Mouse (Mus musculus) bone marrow macrophage, adult 2 months (primary cell): ENCODE measurements at regions not wholly inside any gene's neighbourhood (a gene's known extent, or its start where the extent isn't known, plus 50 kb on each side); places are given as distances from the start of the nearest gene placed in this dataset.

Source experiments
- H3K27ac ChIP-seq: 2 replicates; pipeline ENCODE4 v1.5.1; 2012; ENCODE audit warnings: low read depth, low read length; ENCODE audit not compliant: insufficient read depth
- H3K4me1 ChIP-seq: 2 replicates; pipeline ENCODE4 v1.6.1; 2012; ENCODE audit warnings: low read length; ENCODE audit not compliant: control insufficient read depth, insufficient read depth
- H3K4me3 ChIP-seq: 2 replicates; pipeline ENCODE4 v1.5.1; 2012; ENCODE audit warnings: mild to moderate bottlenecking, low read length, moderate library complexity; ENCODE audit not compliant: insufficient read depth
- CTCF ChIP-seq: IDR thresholded peaks from 2 replicates; pipeline ENCODE4 v1.5.1; 2012; ENCODE audit warnings: low read depth, mild to moderate bottlenecking, low read length, moderate library complexity
- POLR2A ChIP-seq: IDR thresholded peaks from 2 replicates; pipeline ENCODE4 v1.6.1; 2012; ENCODE audit warnings: mild to moderate bottlenecking, low read depth, low read length, borderline replicate concordance

DNA sequence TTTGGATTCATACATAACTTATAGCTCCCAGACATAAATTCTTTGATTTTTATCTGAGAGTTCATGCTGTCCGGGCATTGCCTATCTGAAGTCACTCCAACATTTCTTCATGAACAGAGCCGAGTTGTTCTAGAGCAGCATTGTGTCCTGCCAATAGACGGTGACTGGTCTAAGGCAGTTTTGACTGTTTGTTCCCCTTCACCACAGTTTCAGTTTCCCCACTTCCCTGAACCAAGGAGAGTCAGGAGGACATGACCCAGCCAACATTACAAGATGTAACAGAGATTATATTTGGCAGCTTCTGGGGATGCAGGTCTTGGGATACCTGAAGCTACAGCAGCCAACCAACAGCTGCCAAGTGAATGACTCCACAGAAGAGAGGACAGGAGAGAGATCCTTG, 154.0 kb upstream of the Arid1b start:
- no peak overlapping the region for H3K27ac ChIP-seq
- no peaks in the 10 kb centered on the region for H3K4me1 ChIP-seq
- no peak for TF ChIP-seq POLR2A
- no peak for TF ChIP-seq CTCF
- no peak overlapping the region for H3K4me3 ChIP-seq

- TF ChIP-seq CTCF (no peak), POLR2A (no peak)
- Histone ChIP-seq H3K27ac (no peak overlapping the region), H3K4me1 (no peaks in the 10 kb centered on the region), H3K4me3 (no peak overlapping the region)
These were observed 135.8 kb upstream of the Arid1b start for GRCm38 (mm10) chr17:4858304-4858703.

DNA sequence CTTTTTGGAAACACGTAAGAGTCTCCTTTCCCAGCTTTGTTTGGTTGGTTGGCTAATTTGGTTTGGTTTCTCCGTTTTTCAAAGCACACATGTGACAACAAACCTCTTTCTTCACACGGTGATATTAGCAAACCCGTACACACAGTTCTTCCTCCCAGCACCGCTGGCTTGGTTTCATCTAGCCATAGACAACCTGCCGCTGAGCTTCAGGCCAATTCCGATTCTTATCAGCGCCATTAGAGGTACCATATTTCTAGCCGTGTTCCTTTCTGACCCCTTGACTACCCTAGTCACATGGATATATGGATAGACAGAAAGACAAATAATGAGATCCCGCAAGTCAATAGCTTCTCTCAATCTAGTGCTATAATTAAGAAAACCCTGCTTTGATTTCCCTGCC, 129.2 kb upstream of the Arid1b start:
- Histone ChIP-seq H3K4me1 (no peaks in the 10 kb centered on the region), H3K27ac (no peak overlapping the region), H3K4me3 (no peak overlapping the region)
- TF ChIP-seq CTCF (no peak), POLR2A (no peak)

- Histone ChIP-seq H3K27ac (no peak overlapping the region), H3K4me1 (no peaks in the 10 kb centered on the region), H3K4me3 (no peak overlapping the region)
- TF ChIP-seq POLR2A (no peak), CTCF (no peak)
These were observed 128.5 kb upstream of the Arid1b start for GRCm38 (mm10) chr17:4865621-4866020.

DNA sequence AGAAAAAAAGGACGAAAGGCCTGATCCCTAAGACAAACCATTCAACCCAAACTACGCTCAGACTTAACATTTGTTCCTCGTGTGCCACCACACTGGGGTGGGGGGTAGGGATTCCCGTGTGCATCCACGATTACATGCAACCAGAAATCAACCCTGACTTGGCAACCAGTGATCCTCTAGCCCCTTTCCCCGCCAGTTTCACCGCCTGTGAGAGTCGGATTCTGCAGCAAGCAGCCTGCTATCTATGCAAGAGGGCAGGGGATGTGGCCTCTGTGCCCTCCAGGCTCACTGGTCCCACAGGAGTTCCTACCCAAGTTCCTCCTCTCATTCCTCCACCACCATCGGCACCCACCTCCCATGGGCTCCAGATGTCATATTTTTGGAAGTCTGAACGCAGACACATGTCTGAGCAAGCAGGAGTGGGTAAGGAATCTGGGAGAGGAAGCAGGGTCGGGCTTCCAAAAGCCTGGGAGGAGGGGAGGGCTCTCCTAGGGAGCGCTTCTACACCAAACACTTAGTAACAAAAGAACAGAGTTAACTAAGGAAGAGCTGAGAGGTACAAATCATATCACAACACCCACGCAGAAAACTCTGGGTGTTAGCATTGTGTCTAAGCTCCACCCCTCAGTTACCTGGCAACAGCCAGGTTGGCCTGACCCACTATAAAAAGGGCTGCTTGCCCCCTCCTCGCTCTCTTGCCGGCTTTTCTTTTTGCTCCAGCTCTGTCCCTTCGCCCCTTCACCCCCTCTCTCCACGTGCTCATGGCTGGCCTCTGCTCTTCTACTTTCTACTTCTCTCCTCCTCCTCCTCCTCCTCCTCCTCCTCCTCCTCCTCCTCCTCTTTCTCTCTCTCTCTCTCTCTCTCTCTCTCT, 127.9 kb upstream of the Arid1b start:
- Histone ChIP-seq H3K4me3 (no peak overlapping the region), H3K27ac (no peak overlapping the region), H3K4me1 (no peaks in the 10 kb centered on the region)
- no peak for TF ChIP-seq CTCF
- TF ChIP-seq POLR2A: no peak

DNA sequence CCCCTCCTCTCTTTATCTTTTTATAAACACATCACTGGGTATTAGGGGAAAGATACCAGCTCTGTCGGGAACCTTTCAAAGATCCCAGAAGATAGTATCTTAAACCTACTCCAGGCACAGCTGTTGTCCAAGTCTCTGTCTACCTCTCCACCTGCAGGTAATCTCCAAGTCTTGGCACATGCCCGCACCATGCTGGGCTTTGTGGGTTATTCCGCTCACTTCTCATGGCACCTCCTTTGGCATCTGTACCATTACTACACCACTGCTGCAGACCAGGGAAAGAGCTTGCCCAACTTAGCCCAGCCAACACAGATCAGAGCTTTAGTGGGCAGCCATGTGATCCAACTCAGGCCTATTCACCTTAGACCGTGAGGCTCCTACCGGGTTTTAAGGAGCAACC, 127.0 kb upstream of the Arid1b start:
- H3K4me1 ChIP-seq: no peaks in the 10 kb centered on the region
- TF ChIP-seq POLR2A (no peak), CTCF (no peak)
- no peak overlapping the region for H3K4me3 ChIP-seq
- H3K27ac ChIP-seq: no peak overlapping the region

DNA sequence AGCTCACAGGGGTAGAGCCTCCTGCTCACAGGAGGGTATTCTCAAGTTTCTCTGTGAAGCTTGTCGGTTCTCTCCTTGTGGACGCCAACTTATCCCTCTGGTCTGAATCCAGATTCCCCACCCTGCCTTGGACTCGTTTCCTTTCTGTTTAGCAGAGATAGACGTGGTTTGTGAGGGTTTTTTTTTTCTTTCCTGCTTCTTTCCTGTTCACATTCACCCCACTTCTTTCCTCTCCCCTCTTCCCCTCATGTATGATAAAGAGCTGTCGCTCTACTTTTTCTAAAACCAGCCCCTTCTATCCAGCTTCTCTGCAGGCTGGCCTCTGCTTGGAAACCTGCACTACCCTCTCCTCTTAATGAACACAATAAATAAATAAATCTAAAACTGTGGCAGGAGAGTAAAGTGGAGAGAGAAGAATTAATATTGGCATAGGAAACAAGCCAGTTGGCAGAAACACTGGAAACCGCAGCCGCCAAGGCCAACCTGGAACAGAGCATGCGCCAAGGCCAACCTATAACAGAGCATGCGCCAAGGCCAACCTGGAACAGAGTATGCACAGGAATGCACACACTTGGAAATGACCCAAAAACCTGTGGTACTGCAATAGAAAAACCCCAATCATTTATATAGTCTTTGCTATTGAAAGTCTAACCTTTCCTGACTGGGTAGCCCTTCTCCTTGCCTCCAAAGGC, 126.2 kb upstream of the Arid1b start:
- Histone ChIP-seq H3K4me1 (no peaks in the 10 kb centered on the region), H3K27ac (no peak overlapping the region), H3K4me3 (no peak overlapping the region)
- no peak for TF ChIP-seq POLR2A
- no peak for TF ChIP-seq CTCF

- TF ChIP-seq POLR2A (no peak), CTCF (no peak)
- H3K27ac ChIP-seq: no peak overlapping the region
- H3K4me1 ChIP-seq: no peaks in the 10 kb centered on the region
- H3K4me3 ChIP-seq: no peak overlapping the region
These were observed 125.7 kb upstream of the Arid1b start for GRCm38 (mm10) chr17:4868446-4868825.

- Histone ChIP-seq H3K27ac (no peak overlapping the region), H3K4me1 (no peaks in the 10 kb centered on the region), H3K4me3 (no peak overlapping the region)
- TF ChIP-seq POLR2A: no peak
- TF ChIP-seq CTCF: no peak
These were observed 125.3 kb upstream of the Arid1b start for GRCm38 (mm10) chr17:4868861-4869260.

DNA sequence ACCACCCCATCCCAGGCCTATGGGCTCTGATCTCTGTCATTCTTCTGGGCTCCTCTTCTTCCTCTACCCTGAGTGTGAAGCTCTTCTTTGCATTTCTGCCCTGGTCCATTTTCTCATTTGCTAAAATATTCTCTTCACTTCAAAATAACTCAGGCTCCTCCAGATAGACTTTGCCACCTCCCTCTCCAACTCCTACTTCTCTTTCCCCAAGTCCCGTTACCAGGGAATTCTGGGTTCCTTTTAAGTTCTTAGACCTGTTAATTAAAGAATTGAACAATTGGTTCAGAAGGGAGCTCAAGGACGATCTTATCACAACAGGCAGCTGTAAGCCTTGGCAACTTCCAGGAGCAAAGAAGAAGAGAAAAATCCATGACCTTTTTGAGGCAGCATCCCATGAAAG, 122.9 kb upstream of the Arid1b start:
- Histone ChIP-seq H3K4me3 (no peak overlapping the region), H3K27ac (no peak overlapping the region), H3K4me1 (no peaks in the 10 kb centered on the region)
- TF ChIP-seq POLR2A: no peak
- no peak for TF ChIP-seq CTCF
